Mouse (Mus musculus) C2C12 (cell line): ENCODE data around the gene Stard13. TPM values are rescaled to one million over a fixed set of nuclear protein-coding genes. Genes with fewer than 3 reads are reported as not detected.

Source experiments
- H3K27me3 ChIP-seq: one replicate; pipeline ENCODE4 v1.6.1; 2011; ENCODE audit not compliant: control insufficient read depth, insufficient read depth, insufficient read length
- H3K36me3 ChIP-seq: one replicate; pipeline ENCODE4 v1.6.1; 2011; ENCODE audit not compliant: control insufficient read depth, insufficient read depth
- H3K4me3 ChIP-seq: one replicate; pipeline ENCODE4 v1.5.1; 2011; ENCODE audit warnings: mild to moderate bottlenecking, control low read depth; ENCODE audit not compliant: poor library complexity, insufficient read depth, severe bottlenecking
- H3K79me2 ChIP-seq: one replicate; pipeline ENCODE4 v1.6.1; 2011; ENCODE audit not compliant: control insufficient read depth, insufficient read depth
- H3K79me3 ChIP-seq: one replicate; pipeline ENCODE4 v1.6.1; 2011; ENCODE audit warnings: low read depth, control low read depth
- H3ac ChIP-seq: one replicate; pipeline ENCODE3; 2011; ENCODE audit warnings: low read depth; ENCODE audit not compliant: control insufficient read depth, insufficient read length
- CEBPB ChIP-seq: IDR thresholded peaks from one replicate; pipeline ENCODE4 v1.6.1; 2011; ENCODE audit warnings: low read depth, mild to moderate bottlenecking, control low read depth, moderate library complexity
- CTCF ChIP-seq: IDR thresholded peaks from one replicate; pipeline ENCODE4 v1.5.1; 2011; ENCODE audit not compliant: control insufficient read depth, insufficient read depth, insufficient read length
- FOSL1 ChIP-seq: IDR thresholded peaks from one replicate; pipeline ENCODE4 v1.8.0; 2011; ENCODE audit warnings: mild to moderate bottlenecking, low read length; ENCODE audit not compliant: poor library complexity, insufficient read depth, severe bottlenecking
- MAX ChIP-seq: IDR thresholded peaks from one replicate; pipeline ENCODE4 v1.6.1; 2011; ENCODE audit warnings: mild to moderate bottlenecking, control low read depth
- MYOD1 ChIP-seq: IDR thresholded peaks from one replicate; pipeline ENCODE4 v1.6.1; 2011; ENCODE audit warnings: low read depth; ENCODE audit not compliant: control insufficient read depth, insufficient read length
- MYOG ChIP-seq: IDR thresholded peaks from one replicate; pipeline ENCODE4 v1.6.1; 2011; ENCODE audit not compliant: control insufficient read depth, insufficient read length; ENCODE audit errors: extremely low read depth
- USF1 ChIP-seq: IDR thresholded peaks from one replicate; pipeline ENCODE4 v1.6.1; 2011; ENCODE audit warnings: low read depth, mild to moderate bottlenecking, control low read depth, moderate library complexity
- polyA plus RNA-seq: library from polyadenylated mRNA; unstranded; fragments of >200 nt; fragmentation: generic; extraction: Trizol; gene quantifications from one replicate; pipeline ENCODE4 v1.2.1, GENCODE M21; 2012; ENCODE audit warnings: missing spikeins

Stard13 gene
- polyA plus RNA-seq, 1 experiment: 6.6 TPM

GRCm38 (mm10) chr5:151266896-151267634 lies 33.4 kb upstream of the Stard13 start:
- no peaks in the 10 kb centered on the region for H3K79me2 ChIP-seq
- H3K4me3 ChIP-seq: no peak overlapping the region
- H3K27me3 ChIP-seq: no peaks in the 10 kb centered on the region
- H3ac ChIP-seq: no peak overlapping the region
- no peaks in the 10 kb centered on the region for H3K79me3 ChIP-seq
- H3K36me3 ChIP-seq: no peaks in the 10 kb centered on the region
- TF ChIP-seq MYOD1: no peak
- TF ChIP-seq FOSL1: no peak
- TF ChIP-seq USF1: no peak
- TF ChIP-seq MYOG: no peak
- no peak for TF ChIP-seq MAX
- TF ChIP-seq CEBPB: no peak
- TF ChIP-seq CTCF: no peak

GRCm38 (mm10) chr5:151261558-151261957 lies 27.9 kb upstream of the Stard13 start:
- Histone ChIP-seq H3K79me3 (no peaks in the 10 kb centered on the region), H3ac (no peak overlapping the region), H3K79me2 (no peaks in the 10 kb centered on the region), H3K27me3 (no peaks in the 10 kb centered on the region), H3K4me3 (no peak overlapping the region), H3K36me3 (no peaks in the 10 kb centered on the region)
- TF ChIP-seq USF1 (no peak), MYOD1 (no peak)

GRCm38 (mm10) chr5:151252213-151252612 lies 18.6 kb upstream of the Stard13 start:
- no peak for TF ChIP-seq CTCF
- TF ChIP-seq USF1: no peak
- no peak for TF ChIP-seq MYOD1
- no peak for TF ChIP-seq MYOG
- no peak for TF ChIP-seq FOSL1
- TF ChIP-seq CEBPB: no peak
- TF ChIP-seq MAX: no peak

DNA sequence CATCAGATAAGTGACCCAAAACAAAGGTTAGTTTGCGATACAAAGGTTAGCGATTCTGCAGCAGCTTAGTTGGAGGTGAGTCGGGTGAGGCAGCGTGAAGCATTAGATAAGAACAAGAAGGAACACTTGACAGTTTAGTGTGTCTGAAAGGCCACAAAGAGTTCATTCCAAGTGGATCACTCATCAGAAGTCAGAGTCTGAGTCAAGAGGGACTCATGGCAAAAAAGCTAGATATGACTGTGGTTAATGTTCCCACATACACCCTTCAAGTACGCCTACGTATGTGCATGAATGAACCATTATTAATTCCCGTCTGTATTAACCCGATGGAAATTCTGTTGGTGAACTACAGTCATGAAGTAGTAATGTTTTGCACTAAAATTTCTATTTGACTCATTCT lies 18.0 kb upstream of the Stard13 start:
- Histone ChIP-seq H3ac (no peak overlapping the region), H3K79me3 (no peaks in the 10 kb centered on the region), H3K36me3 (no peaks in the 10 kb centered on the region)

More at GRCm38 (mm10) chr5:151252213-151252612, 18.6 kb upstream of the Stard13 start:
- H3ac ChIP-seq: no peak overlapping the region
- H3K4me3 ChIP-seq: no peak overlapping the region
- no peaks in the 10 kb centered on the region for H3K36me3 ChIP-seq
- H3K79me2 ChIP-seq: no peaks in the 10 kb centered on the region
- no peaks in the 10 kb centered on the region for H3K79me3 ChIP-seq
- H3K27me3 ChIP-seq: no peaks in the 10 kb centered on the region

GRCm38 (mm10) chr5:151248671-151249620 lies 15.3 kb upstream of the Stard13 start:
- Histone ChIP-seq H3K79me2 (no peaks in the 10 kb centered on the region), H3K27me3 (no peaks in the 10 kb centered on the region), H3K79me3 (no peaks in the 10 kb centered on the region), H3K4me3 (no peak overlapping the region), H3ac (no peak overlapping the region), H3K36me3 (no peaks in the 10 kb centered on the region)
- TF ChIP-seq USF1 (no peak), MYOG (no peak), FOSL1 (no peak), CTCF (no peak), MAX (no peak), CEBPB (no peak), MYOD1 (no peak)

More for the DNA sequence above, 18.0 kb upstream of the Stard13 start:
- H3K4me3 ChIP-seq: no peak overlapping the region
- no peaks in the 10 kb centered on the region for H3K79me2 ChIP-seq
- no peaks in the 10 kb centered on the region for H3K27me3 ChIP-seq
- no peak for TF ChIP-seq MYOG
- no peak for TF ChIP-seq CTCF
- TF ChIP-seq MYOD1: no peak
- TF ChIP-seq MAX: peak; percentile 42
- TF ChIP-seq CEBPB: no peak
- peak; percentile 95 for TF ChIP-seq FOSL1
- no peak for TF ChIP-seq USF1
